Mouse (Mus musculus) ES-Bruce4 (cell line): ENCODE results near the gene Ulk2. TPM values are rescaled to one million over a fixed set of nuclear protein-coding genes. Genes with fewer than 3 reads are reported as not detected.

Experiments
- H3K27ac ChIP-seq: 2 replicates; pipeline ENCODE4 v1.5.1; 2012; ENCODE audit warnings: low read length, inconsistent platforms; ENCODE audit not compliant: insufficient read depth
- H3K27me3 ChIP-seq: 2 replicates; pipeline ENCODE4 v1.6.1; 2012; ENCODE audit warnings: mild to moderate bottlenecking, low read length, inconsistent platforms; ENCODE audit not compliant: control insufficient read depth, poor library complexity, insufficient read depth, severe bottlenecking
- H3K36me3 ChIP-seq: 2 replicates; pipeline ENCODE4 v1.6.1; 2012; ENCODE audit warnings: inconsistent platforms, mild to moderate bottlenecking, low read length, moderate library complexity; ENCODE audit not compliant: control insufficient read depth, poor library complexity, insufficient read depth, severe bottlenecking
- H3K4me1 ChIP-seq: one replicate; pipeline ENCODE4 v1.8.1; 2011; ENCODE audit warnings: low read length; ENCODE audit not compliant: control insufficient read depth, insufficient read depth
- H3K4me3 ChIP-seq: 2 replicates; pipeline ENCODE4 v1.5.1; 2011; ENCODE audit warnings: low read depth, mild to moderate bottlenecking, low read length
- H3K9ac ChIP-seq: 2 replicates; pipeline ENCODE4 v1.6.1; 2012; ENCODE audit warnings: low read depth, mild to moderate bottlenecking, inconsistent platforms; ENCODE audit not compliant: poor library complexity, severe bottlenecking
- H3K9me3 ChIP-seq: replicated peaks from 2 replicates; pipeline ENCODE4 v1.6.1; 2012; ENCODE audit warnings: mild to moderate bottlenecking, low read length, inconsistent platforms; ENCODE audit not compliant: control insufficient read depth, poor library complexity, insufficient read depth, severe bottlenecking
- CTCF ChIP-seq: IDR thresholded peaks from one replicate; pipeline ENCODE4 v1.8.1; 2011; ENCODE audit warnings: low read depth, low read length
- EP300 ChIP-seq: IDR thresholded peaks from 2 replicates; pipeline ENCODE4 v1.6.1; 2011; ENCODE audit warnings: low read depth, low read length; ENCODE audit not compliant: insufficient read depth
- POLR2A ChIP-seq: IDR thresholded peaks from one replicate; pipeline ENCODE4 v1.8.1; 2011; ENCODE audit warnings: low read length; ENCODE audit not compliant: insufficient read depth
- polyA plus RNA-seq: library from polyadenylated mRNA; stranded (reverse); fragments of >200 nt; gene quantifications from 2 replicates; pipeline ENCODE4 v1.2.4, GENCODE M21; 2011; ENCODE audit warnings: low read depth; ENCODE audit not compliant: missing spikeins, insufficient read depth, insufficient read length

Ulk2 gene
- polyA plus RNA-seq, 1 experiment = 10.8 TPM

DNA sequence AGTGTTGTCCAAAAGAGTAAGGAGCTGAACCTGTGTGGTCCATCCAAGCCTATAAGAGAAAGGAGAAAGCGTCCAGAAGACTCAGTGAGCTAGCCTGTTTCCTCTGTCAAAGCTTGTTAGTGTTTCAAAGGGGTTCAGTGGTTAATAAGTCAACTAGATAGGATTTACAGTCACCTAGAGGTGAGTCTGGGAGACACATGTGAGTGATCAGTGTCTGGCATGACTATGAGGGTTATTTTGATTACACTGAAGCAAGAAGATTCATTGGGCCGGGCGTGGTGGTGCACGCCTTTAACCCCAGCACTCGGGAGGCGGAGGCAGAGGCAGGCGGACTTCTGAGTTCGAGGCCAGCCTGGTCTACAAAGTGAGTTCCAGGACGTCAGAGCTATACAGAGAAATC, 109.1 kb downstream of the Ulk2 start:
- Histone ChIP-seq H3K4me1 (no peaks in the 10 kb centered on the region), H3K4me3 (no peak overlapping the region), H3K9ac (no peak overlapping the region), H3K27me3 (no peaks in the 10 kb centered on the region), H3K27ac (no peak overlapping the region), H3K36me3 (peaks cover 44% of the 10 kb centered on the region), H3K9me3 (no peaks in the 10 kb centered on the region)
- TF ChIP-seq POLR2A = no peak
- TF ChIP-seq CTCF = no peak
- no peak for TF ChIP-seq EP300

DNA sequence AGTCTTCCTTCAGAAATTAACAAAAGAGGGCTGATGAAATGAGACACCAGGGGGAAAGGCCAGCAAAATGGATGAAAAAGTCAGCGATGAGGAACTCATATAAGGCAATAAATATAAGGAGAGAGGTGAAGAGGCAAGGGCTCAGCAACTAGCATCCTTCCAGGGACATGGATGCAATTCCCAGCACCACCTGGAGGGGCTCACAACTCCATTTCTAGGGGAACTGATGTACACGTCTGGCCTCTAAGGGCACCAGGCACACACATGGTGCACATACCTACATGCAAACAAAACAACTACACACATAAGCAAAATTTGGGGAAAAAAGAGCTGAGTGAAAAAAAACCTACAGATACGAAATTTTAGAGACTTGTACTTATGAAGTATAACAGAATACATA, 110.4 kb downstream of the Ulk2 start:
- Histone ChIP-seq H3K9ac (no peak overlapping the region), H3K4me3 (no peak overlapping the region), H3K27ac (no peak overlapping the region), H3K9me3 (no peaks in the 10 kb centered on the region), H3K27me3 (no peaks in the 10 kb centered on the region), H3K36me3 (peaks cover 49% of the 10 kb centered on the region), H3K4me1 (no peaks in the 10 kb centered on the region)
- TF ChIP-seq EP300 = no peak
- TF ChIP-seq CTCF = no peak
- no peak for TF ChIP-seq POLR2A

DNA sequence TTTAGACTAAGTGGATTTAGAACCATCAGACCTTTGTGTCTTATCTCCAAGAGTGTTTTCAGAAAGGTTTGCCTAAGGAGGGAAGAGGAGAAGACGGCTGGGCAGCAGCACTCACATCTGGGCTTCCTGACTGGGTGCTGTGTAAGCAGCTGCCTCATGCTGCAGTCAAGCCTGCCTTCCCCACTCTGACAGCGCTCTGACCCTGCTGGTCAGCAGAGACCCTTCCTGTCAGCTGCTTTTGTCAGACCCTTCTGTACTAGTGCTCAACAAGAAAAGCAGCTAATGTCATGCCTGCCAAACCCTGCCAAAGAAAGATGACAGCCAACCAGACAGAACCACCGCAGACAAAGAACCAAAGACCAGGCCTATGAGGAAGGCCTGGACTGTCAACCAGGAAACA, 111.1 kb downstream of the Ulk2 start:
- Histone ChIP-seq H3K9ac (no peak overlapping the region), H3K4me1 (no peaks in the 10 kb centered on the region), H3K27me3 (no peaks in the 10 kb centered on the region), H3K4me3 (no peak overlapping the region), H3K27ac (no peak overlapping the region), H3K9me3 (no peaks in the 10 kb centered on the region), H3K36me3 (peaks cover 56% of the 10 kb centered on the region)
- TF ChIP-seq EP300 (no peak), POLR2A (no peak), CTCF (no peak)

DNA sequence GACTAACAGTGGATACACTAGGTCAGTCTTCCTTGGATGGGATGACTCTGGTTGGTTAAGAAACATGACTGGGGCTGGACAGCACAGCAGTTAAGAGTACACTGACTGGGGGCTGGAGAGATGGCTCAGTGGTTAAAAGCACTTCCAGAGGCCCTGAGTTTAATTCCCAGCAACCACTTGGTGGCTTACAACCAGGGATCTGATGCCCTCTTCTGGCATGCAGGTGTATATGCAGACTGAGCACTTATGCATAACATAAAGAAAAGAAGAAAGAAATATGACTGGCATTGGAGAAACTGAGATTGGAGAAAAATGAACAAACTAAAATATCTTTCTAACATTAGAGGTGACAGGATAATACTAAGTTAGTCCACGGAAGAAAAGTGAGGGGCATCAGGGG, 114.4 kb downstream of the Ulk2 start:
- Histone ChIP-seq H3K9me3 (no peaks in the 10 kb centered on the region), H3K27ac (no peak overlapping the region), H3K4me1 (no peaks in the 10 kb centered on the region), H3K36me3 (peaks cover 58% of the 10 kb centered on the region), H3K27me3 (no peaks in the 10 kb centered on the region), H3K9ac (no peak overlapping the region), H3K4me3 (no peak overlapping the region)
- TF ChIP-seq EP300 = no peak
- TF ChIP-seq POLR2A = no peak
- no peak for TF ChIP-seq CTCF

DNA sequence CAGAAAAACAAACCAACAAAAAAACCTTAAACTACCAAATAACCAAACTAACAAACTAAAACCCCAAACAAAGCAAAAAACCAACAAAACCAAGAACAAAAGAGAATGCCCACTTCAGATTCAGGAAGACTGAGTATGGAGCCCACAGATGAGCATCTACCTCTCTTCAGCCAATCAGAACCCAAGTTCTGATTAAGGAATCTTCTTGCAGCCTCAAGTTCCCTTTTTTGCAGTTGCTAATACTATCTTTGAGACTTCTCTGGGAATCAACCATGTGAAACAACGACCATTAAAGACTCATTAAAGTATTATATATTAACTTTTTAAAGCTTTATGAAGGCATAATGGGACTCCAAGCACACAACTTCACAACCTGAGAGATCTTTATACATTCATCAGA, 117.6 kb downstream of the Ulk2 start:
- H3K4me3 ChIP-seq = no peak overlapping the region
- H3K9ac ChIP-seq = no peak overlapping the region
- H3K9me3 ChIP-seq = no peaks in the 10 kb centered on the region
- no peaks in the 10 kb centered on the region for H3K27me3 ChIP-seq
- TF ChIP-seq EP300 = no peak
- TF ChIP-seq CTCF = no peak
- no peak for TF ChIP-seq POLR2A
- H3K36me3 ChIP-seq = peaks cover 64% of the 10 kb centered on the region
- H3K4me1 ChIP-seq = no peaks in the 10 kb centered on the region
- H3K27ac ChIP-seq = no peak overlapping the region

DNA sequence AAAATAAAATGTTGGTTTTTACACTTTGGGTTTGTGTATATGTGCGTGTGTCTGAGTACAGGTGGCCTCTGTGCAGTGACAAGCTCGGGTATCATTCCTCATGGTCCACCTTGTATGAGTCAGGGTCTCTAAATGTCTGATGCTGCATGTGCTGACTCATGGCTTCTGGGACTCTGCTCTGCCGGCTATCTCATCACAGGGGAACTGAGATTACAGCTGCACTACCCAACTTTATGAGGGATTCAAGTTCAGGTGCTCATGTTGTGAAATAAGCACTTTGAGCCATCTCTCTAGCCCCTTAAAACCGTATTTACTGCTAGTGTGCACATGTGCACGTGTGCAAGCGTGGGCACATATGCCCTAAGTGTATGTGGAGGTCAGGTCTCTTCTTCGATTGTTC, 122.2 kb downstream of the Ulk2 start:
- H3K36me3 ChIP-seq = peaks cover 49% of the 10 kb centered on the region
- TF ChIP-seq CTCF (no peak), EP300 (no peak)
- no peak overlapping the region for H3K27ac ChIP-seq

DNA sequence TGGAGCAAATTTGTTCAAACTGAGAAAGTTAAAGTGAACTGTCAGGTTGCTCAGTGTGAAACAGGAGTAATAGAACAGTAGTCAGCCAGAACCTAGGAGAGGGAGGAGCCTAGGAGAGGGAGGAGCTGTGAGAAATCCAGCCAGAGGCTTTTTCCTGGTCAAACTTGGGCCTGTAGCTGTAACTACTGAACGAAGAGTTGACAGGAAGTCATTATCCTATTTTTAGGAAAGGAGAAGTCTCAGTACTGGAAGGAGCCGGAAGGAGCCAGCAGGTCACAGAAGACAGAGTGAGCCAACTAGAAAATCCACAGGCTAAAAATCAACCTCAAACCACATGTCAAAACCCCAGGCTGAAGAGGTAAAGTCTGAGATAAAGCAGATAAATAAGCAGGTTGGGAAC, 126.8 kb downstream of the Ulk2 start:
- Histone ChIP-seq H3K27me3 (no peaks in the 10 kb centered on the region), H3K4me1 (no peaks in the 10 kb centered on the region), H3K9ac (no peak overlapping the region), H3K9me3 (no peaks in the 10 kb centered on the region), H3K27ac (no peak overlapping the region), H3K36me3 (peaks cover 24% of the 10 kb centered on the region), H3K4me3 (no peak overlapping the region)
- TF ChIP-seq EP300 (no peak), CTCF (no peak), POLR2A (no peak)

More for the DNA sequence above, 122.2 kb downstream of the Ulk2 start:
- no peaks in the 10 kb centered on the region for H3K27me3 ChIP-seq
- no peaks in the 10 kb centered on the region for H3K4me1 ChIP-seq
- H3K9me3 ChIP-seq = no peaks in the 10 kb centered on the region
- H3K9ac ChIP-seq = no peak overlapping the region
- H3K4me3 ChIP-seq = no peak overlapping the region

Other genes with a start within 250 kb of the Ulk2 start
- not detected in 2 replicates for gene Grap, start 201.8 kb downstream of the Ulk2 start, polyA plus RNA-seq
- gene Fam83g, start 171.0 kb downstream of the Ulk2 start, polyA plus RNA-seq = 7.7 and 8.7 TPM in 2 replicates
- gene Slc5a10, start 134.2 kb downstream of the Ulk2 start, polyA plus RNA-seq = 0.35 TPM in 1 of 2 replicates, not detected in the other
- gene Prpsap2, start 93.0 kb downstream of the Ulk2 start, polyA plus RNA-seq = 58.4 and 64.2 TPM in 2 replicates
- 28.4 and 29.0 TPM in 2 replicates for gene Akap10, start 75.2 kb upstream of the Ulk2 start, polyA plus RNA-seq
- gene Specc1, start 101.7 kb upstream of the Ulk2 start, polyA plus RNA-seq = 31.4 and 32.1 TPM in 2 replicates